Mouse (Mus musculus) gastrocnemius, postnatal 4 days (tissue): ENCODE data around the gene Sinhcaf. TPM values are rescaled to one million over a fixed set of nuclear protein-coding genes. Genes with fewer than 3 reads are reported as not detected.
"Not testable (repeated sequence)": the region's sequence is repeated elsewhere in the genome, so short reads cannot be mapped to it uniquely, and the experiment has no call there.

Source experiments
- DNase-seq, 2 experiments: peaks; one replicate each; pipeline ENCODE4 v3.0.0; 2021 to 2022; ENCODE audit warnings: low spot score in 2 of 2, mixed read lengths in 2 of 2
- long read RNA-seq, 2 experiments: library from polyadenylated mRNA; stranded (forward); transcript quantifications; one replicate each; pipeline ENCODE4 v2.0.0; 2021
- total RNA-seq, 2 experiments: library from RNA; stranded (reverse); gene quantifications; 2 replicates each; pipeline ENCODE4 v1.2.3; 2021

Sinhcaf gene
- 10 to 100 TPM in 1 of 2 experiments, 1 to 10 TPM in 1; 8.3 to 12.0 TPM for total RNA-seq
- long read RNA-seq, experiment 1, transcript Sinhcaf-201 (6 exons, 2,697 nt) = major isoform, 13 of 17 reads
- long read RNA-seq, experiment 1, partial matches to known transcripts = 0 of 17 reads
- long read RNA-seq, experiment 1, other reads (novel, unspliced or antisense) = 1 of 17 reads
- long read RNA-seq, experiment 2, transcript Sinhcaf-201 (6 exons, 2,697 nt) = major isoform, 12 of 15 reads
- long read RNA-seq, experiment 2, partial matches to known transcripts = 0 of 15 reads
- long read RNA-seq, experiment 2, other reads (novel, unspliced or antisense) = 1 of 15 reads

DNA sequence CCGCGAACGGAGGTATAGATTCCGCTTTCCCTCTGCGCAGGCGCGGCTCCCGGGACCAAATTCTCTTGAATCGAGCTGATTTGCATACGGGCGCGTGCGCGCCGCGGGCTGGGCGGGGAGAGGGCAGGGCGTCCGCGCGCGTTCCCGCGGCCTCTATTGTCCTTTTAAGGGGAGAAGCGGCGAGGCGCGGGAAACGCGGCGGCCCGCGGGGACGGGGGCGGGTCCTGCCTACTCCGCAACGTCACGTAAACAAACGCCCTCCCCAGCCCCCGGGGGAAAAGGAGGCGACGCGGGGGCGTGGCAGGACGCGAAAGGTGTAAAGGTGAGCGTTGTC is at the start of gene Sinhcaf:
Gene Sinhcaf (minus strand): TSS at position 59 of the 334 bp plus-strand sequence.
- DNase-seq = peak; percentile 94 to 98

DNA sequence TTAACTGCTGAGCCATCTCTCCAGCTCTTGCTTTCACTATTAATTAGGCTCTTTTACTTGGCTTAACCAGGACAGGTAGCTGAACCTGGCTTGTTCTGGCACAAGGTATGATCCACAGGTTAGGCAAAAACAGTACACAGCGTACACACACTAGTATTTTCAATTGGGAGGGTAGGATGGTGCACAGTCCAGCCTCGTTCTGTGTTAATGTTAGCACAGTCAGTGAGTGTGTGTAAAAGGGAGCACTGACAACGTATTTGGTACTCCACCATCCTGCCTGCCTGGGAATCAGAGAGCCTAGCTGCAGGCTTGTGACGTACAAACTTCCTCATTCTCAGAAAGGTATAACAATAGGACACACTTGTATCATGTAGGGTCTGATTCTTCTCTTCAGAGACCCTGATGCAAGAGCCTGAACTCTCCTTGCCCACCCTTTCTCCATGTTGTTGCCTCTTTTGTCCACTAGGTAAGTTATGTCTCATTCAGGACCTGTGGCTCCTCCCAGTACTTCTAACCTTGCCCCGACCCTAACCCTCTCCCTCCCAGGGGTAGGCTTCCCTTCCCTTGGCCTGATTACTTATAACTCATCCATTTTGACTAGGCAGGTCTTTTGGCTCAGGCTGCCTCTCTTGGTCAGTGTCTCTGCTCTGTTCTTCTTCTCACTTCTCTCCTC is 48.2 kb upstream of the Sinhcaf start:
- no peak for DNase-seq

DNA sequence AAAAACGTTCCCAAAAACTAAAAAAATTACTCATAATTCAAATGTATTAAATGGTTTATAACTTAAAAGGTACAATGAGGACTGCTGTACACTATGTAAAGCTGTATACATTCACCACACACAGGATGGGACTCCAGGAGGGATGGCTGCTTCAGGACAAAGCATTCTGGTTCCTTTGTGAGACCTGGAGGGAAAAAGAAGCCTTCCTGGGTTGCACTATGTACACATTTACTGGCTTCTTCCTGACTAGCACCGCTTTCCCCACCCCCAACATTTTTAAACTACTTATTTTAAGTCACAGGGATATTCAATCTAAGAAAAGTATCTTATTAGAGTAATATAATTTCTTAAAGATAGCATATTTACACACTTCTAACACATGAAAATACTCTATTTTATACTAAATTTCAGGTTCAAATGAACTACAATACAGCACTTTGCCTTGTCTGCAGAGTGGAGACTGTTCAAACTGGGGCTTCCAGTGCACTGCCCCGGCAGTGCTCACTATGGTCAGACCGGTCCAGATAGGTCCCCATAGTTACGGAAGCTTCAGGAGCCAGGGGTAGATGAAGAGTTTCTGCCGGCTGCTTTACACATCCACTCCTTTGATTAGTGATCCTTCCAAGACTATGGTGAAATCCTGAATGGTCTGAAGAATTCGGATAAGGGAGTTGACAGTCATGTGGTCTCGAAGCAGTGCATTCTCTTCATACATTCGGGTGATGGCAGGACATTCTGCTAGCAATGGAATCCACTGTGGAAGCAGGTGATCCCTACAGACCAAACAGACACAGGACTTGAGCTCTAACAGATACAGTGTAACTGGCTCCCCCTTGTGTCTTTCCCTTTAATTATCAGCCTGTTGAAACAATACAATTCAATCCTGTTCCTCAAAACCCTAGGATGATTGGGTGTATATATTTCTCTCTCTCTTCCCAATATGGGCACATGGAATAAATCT is 47.1 kb upstream of the Sinhcaf start:
- no peak for DNase-seq

- no peak for DNase-seq
Observed at GRCm38 (mm10) chr6:148992373-148993116, 46.3 kb upstream of the Sinhcaf start.

- DNase-seq = no peak
Observed at GRCm38 (mm10) chr6:148991660-148992372, 45.5 kb upstream of the Sinhcaf start.

GRCm38 (mm10) chr6:148989792-148990491 is 43.7 kb upstream of the Sinhcaf start:
- not testable (repeated sequence) for DNase-seq

DNA sequence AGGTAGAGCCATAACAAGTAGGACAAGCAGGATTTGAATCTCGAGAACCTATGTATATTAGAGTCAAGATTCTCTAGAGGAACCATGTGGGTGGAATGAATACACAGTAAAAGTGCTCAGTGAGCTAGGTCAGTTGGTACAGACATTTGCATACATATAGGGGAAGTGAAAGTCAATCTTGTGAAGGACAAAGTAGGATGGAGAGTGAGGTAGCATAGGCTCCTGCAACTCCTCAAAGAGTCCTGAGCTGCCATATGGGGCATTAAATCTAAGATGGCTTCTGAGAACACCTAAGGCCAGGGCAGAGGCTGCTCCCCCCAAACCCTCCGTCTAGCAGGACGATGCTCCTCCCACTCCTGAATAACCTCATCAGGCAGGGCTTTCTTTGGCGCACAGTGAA is 39.7 kb upstream of the Sinhcaf start:
- DNase-seq = no peak

DNA sequence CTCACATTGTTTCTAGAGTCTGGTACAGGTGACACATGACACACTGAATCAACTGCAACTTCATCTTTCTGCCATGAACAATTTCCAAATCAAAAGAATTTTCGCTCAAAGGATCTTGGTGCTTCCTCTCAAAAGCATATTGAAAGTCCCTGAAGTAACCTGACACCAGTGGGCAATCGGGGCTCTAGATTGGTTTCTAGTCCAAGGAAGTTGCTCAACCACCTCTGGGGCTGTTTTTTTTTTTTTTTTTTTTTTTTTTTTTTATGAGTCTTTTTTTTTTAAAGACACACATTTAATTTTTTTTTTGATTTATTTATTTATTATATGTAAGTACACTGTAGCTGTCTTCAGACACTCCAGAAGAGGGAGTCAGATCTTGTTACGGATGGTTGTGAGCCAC is 34.2 kb upstream of the Sinhcaf start:
- no peak for DNase-seq

GRCm38 (mm10) chr6:148975096-148975495 is 28.8 kb upstream of the Sinhcaf start:
- no peak for DNase-seq

DNA sequence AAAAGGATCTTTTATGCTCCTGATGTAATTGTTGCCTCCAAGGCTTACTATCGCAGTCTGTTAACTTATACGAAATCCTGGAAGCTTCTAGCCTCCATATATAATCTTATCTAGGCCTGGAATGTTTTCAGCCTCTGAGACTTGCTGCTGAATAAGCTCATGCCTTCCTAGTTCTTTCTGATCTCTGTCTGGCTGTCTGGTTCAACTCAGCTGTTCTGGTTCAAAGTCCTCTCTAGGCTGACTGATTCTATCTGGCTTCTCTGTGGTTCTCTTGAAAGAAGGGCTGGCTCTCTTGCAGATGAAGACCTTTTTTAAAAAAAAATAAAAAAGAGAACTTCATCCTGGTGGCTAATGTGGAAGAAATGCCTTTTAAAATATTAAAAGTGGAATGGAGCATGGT is 26.6 kb upstream of the Sinhcaf start:
- no peak for DNase-seq

GRCm38 (mm10) chr6:148972059-148972848 is 26.0 kb upstream of the Sinhcaf start:
- DNase-seq = no peak

- DNase-seq = no peak
Observed at GRCm38 (mm10) chr6:148971385-148971940, 25.2 kb upstream of the Sinhcaf start.

- DNase-seq = no peak
Observed at GRCm38 (mm10) chr6:148961285-148961684, 15.0 kb upstream of the Sinhcaf start.

GRCm38 (mm10) chr6:148959540-148960238 is 13.4 kb upstream of the Sinhcaf start:
- DNase-seq = no peak

DNA sequence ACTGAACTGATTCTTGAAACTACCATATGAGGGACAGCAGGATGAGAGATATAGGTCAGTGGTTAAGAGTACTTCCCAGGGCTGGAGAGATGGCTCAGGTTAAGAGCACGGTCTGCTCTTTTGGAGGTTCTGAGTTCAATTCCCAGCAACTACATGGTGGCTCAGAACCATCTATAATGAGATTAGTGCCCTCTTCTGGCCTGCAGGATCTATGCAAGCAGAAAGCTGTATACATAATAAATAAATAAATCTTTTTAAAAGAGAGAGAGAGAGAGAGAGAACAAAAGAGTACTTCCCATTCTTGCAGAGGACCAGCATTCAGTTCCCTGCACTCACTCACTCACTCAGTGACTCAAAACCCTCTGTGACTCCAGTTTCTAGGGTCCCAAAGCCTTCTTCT is 12.4 kb upstream of the Sinhcaf start:
- no peak for DNase-seq

DNA sequence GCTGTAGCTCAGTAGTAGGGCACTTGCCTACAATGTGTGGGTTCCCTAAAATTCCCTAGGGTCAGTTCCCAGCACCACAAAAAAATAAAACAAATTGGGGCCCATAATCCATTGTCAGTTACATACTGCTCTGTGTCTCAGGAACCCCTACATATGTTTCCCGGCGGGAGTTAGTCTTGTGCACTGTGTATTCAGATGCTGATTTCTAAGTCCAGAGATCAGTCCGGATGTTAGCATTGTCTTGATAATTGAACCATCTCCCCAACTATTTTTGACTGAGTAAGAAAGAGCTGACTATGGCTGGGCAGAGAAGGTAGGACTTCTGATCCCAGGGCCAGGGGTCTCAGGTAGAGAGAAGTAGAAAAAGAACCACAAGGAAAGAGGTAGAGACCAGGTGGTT is 10.8 kb upstream of the Sinhcaf start:
- DNase-seq = no peak

DNA sequence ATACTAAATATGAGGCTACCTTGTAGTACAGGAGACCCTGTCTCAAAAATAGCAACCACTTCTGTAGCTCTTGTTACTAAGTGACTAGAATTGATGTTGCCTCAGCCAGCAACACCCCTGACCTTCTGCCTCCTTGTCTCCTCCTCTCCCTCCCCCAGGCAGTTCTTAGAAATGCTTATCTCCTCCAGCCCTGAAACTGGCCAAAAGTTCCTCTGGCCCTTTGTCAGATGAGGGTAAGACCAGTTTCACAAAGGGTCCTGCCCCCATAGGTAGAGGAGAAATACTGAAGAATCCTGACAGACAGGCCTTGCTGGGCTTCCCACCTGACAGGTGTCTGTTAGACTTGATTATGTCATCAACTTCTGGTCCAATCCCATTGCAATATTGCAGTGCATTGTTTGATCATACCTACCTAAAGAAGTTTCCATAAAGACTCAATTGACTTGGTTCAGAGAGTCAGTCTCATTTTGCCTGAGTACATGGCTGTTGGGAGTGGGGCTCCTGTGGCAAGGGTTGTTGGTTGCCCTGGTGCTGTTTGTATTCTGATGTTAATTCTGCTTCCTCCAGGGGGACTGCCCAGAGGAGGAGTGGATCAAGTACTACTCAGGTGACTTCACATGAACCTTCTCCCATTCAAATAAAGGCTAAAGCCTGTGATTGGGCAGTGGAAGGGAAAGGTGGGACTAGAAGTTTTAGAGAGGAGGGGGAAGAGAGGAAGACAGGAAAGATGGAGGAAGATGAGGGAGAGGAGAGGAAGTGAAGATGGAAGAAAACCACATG is 9.6 kb upstream of the Sinhcaf start:
- no peak for DNase-seq
